9 mouse cellular contexts compared by ENCODE assay signal in genomic region chr2:122764526-122764925, GRCm38 (mm10). TPM values are rescaled to one million over a fixed set of nuclear protein-coding genes. Genes with fewer than 3 reads are reported as not detected.
DNase-seq lines count a peak whose midpoint lies in the region; ATAC-seq and TF ChIP-seq lines count a peak whose summit lies in the region.
"Had no signal": no experiment of that assay in that cellular context is flagged by ENCODE, and none has a peak within 500 bp of the region (broad histone marks: within the 10 kb centered on the region; RNA-seq: fewer than 3 reads in every experiment).

No protein-coding gene starts in this region.

- ATAC-seq in heart, postnatal 0 days (ENCODE audit: insufficient read depth, low read depth), result no peak
- ATAC-seq in embryonic facial prominence, embryonic 14.5 days (ENCODE audit: low read depth), result no peak
- ATAC-seq in liver, embryonic 15.5 days (ENCODE audit: insufficient read depth), result no peak

- 66% methylated on average over 6 of the region's 6 CpGs for WGBS in heart, postnatal 0 days
- 48% methylated on average over 6 of the region's 6 CpGs for WGBS in embryonic facial prominence, embryonic 14.5 days
- WGBS in liver, embryonic 15.5 days (ENCODE audit: insufficient replicate concordance), result 51% methylated on average over 6 of the region's 6 CpGs

- TF ChIP-seq EP300 in heart, postnatal 0 days (IDR thresholded peaks at IDR 0.05; ENCODE audit: low read depth), result no peak

- peak overlapping the region; percentile 95 for H3K4me2 ChIP-seq in heart, postnatal 0 days (ENCODE audit: low read depth, low read length)
- H3K4me2 ChIP-seq in embryonic facial prominence, embryonic 14.5 days (ENCODE audit: low read depth, low read length), result peak overlapping the region; percentile 87
- H3K4me2 ChIP-seq in liver, embryonic 15.5 days, result peak overlapping the region; percentile 75; the same call in 1 of the 2 replicates

- H3K27me3 ChIP-seq in heart, postnatal 0 days (ENCODE audit: control insufficient read depth, insufficient read depth, low read length), result no peaks in the 10 kb centered on the region
- peaks cover 40% of the 10 kb centered on the region for H3K27me3 ChIP-seq in embryonic facial prominence, embryonic 14.5 days (replicated peaks; ENCODE audit: control insufficient read depth, insufficient read depth, low read length)
- peaks cover 19% of the 10 kb centered on the region; the same call in 1 of the 2 replicates for H3K27me3 ChIP-seq in liver, embryonic 15.5 days

- DNase-seq in heart, postnatal 0 days (ENCODE audit: low spot score), result no peak
- no peak for DNase-seq in heart, postnatal 10 days
- DNase-seq in 3T3-L1 (ENCODE audit: low read depth, low spot score), result peak; percentile 37
- DNase-seq in embryonic facial prominence, embryonic 14.5 days (ENCODE audit: low spot score), result no peak
- no peak for DNase-seq in adrenal gland, postnatal 14 days
- no peak for DNase-seq in urinary bladder, postnatal 25 days (ENCODE audit: low spot score)
- DNase-seq in cerebellum, adult 11 months, result no peak

- no peaks in the 10 kb centered on the region for H3K4me1 ChIP-seq in heart, postnatal 0 days (ENCODE audit: control insufficient read depth, insufficient read depth)
- H3K4me1 ChIP-seq in embryonic facial prominence, embryonic 14.5 days (ENCODE audit: control insufficient read depth, insufficient read depth, low read length), result 0 out of 2 replicates have a peak, but pooled peaks cover 3% of the 10 kb centered on the region
- H3K4me1 ChIP-seq in liver, embryonic 15.5 days (replicated peaks), result peaks cover 13% of the 10 kb centered on the region; the same call in 1 of the 2 replicates

- peak overlapping the region; percentile 60 for H3K4me3 ChIP-seq in heart, postnatal 0 days (ENCODE audit: low read depth, low read length)
- H3K4me3 ChIP-seq in embryonic facial prominence, embryonic 14.5 days (ENCODE audit: low read depth, low read length), result peak overlapping the region; percentile 48; the same call in 1 of the 2 replicates
- H3K4me3 ChIP-seq in liver, embryonic 15.5 days (replicated peaks), result no peak overlapping the region

- H3K36me3 ChIP-seq in heart, postnatal 0 days (replicated peaks; ENCODE audit: control insufficient read depth, insufficient read depth, low read length), result no peaks in the 10 kb centered on the region
- no peaks in the 10 kb centered on the region for H3K36me3 ChIP-seq in embryonic facial prominence, embryonic 14.5 days (ENCODE audit: control insufficient read depth, insufficient read depth, low read length)
- no peaks in the 10 kb centered on the region for H3K36me3 ChIP-seq in liver, embryonic 15.5 days (replicated peaks)
- H3K36me3 ChIP-seq: limb, embryonic 15.5 days had no signal

- H3K27ac ChIP-seq in heart, postnatal 0 days (ENCODE audit: low read depth), result no peak overlapping the region
- H3K27ac ChIP-seq in embryonic facial prominence, embryonic 14.5 days (replicated peaks; ENCODE audit: low read depth, low read length), result no peak overlapping the region
- no peak overlapping the region for H3K27ac ChIP-seq in liver, embryonic 15.5 days (replicated peaks)
- H3K27ac ChIP-seq: limb, embryonic 15.5 days had no signal

- intact Hi-C loops in heart, postnatal 10 days (cut with DNase I), result loop anchor here (2.0 to 10.0 kb wide), 2 partner anchors 62 to 390 kb away; partner anchors contain the start of gene Slc30a4

- TF ChIP-seq CTCF in heart, postnatal 0 days (IDR thresholded peaks at IDR 0.05; ENCODE audit: low read depth), result no peak

- H3K9ac ChIP-seq in heart, postnatal 0 days (replicated peaks; ENCODE audit: low read depth, low read length), result no peak overlapping the region
- H3K9ac ChIP-seq in embryonic facial prominence, embryonic 14.5 days (ENCODE audit: low read depth, low read length), result no peak overlapping the region
- H3K9ac ChIP-seq in liver, embryonic 15.5 days, result no peak overlapping the region

- no peaks in the 10 kb centered on the region for H3K9me3 ChIP-seq in heart, postnatal 0 days (replicated peaks; ENCODE audit: control insufficient read depth, low read length)
- no peaks in the 10 kb centered on the region for H3K9me3 ChIP-seq in embryonic facial prominence, embryonic 14.5 days (ENCODE audit: control insufficient read depth, low read length)
- no peaks in the 10 kb centered on the region for H3K9me3 ChIP-seq in liver, embryonic 15.5 days (replicated peaks)
- H3K9me3 ChIP-seq: limb, embryonic 15.5 days had no signal

RNA-seq across cellular contexts. Expression of gene Sqor, which starts 0.5 kb away (rescaled TPM):
- total RNA-seq in heart, postnatal 0 days (2014; rRNA removed; ENCODE audit: low replicate concordance), result 8.1 and 11.4 TPM in 2 replicates
- 8.0 and 8.9 TPM in 2 replicates for polyA plus RNA-seq in heart, postnatal 0 days (2015; fragmentation: Nextera tagmentation; extraction: Ambion mirVana)
- total RNA-seq in heart, postnatal 10 days (2021), result 10 to 100 TPM; 22.2 to 22.8 TPM
- 7.9 and 8.5 TPM in 2 replicates for polyA plus RNA-seq in embryonic facial prominence, embryonic 14.5 days (2014; fragmentation: Nextera tagmentation; extraction: Ambion mirVana)
- 7.3 and 9.1 TPM in 2 replicates for polyA plus RNA-seq in liver, embryonic 15.5 days (2015; fragmentation: Nextera tagmentation; extraction: Ambion mirVana)
- 62.9 and 74.3 TPM in 2 replicates for total RNA-seq in adrenal gland, postnatal 14 days (2021)

RNA-seq across cellular contexts. Expression of gene Bloc1s6, which starts 26.2 kb away (rescaled TPM):
- total RNA-seq in heart, postnatal 0 days (2014; rRNA removed; ENCODE audit: low replicate concordance), result 16.5 and 34.6 TPM in 2 replicates
- 27.5 and 28.6 TPM in 2 replicates for polyA plus RNA-seq in heart, postnatal 0 days (2015; fragmentation: Nextera tagmentation; extraction: Ambion mirVana)
- total RNA-seq in heart, postnatal 10 days (2021), result 10 to 100 TPM; 16.4 to 22.7 TPM
- 41.5 and 44.8 TPM in 2 replicates for polyA plus RNA-seq in embryonic facial prominence, embryonic 14.5 days (2014; fragmentation: Nextera tagmentation; extraction: Ambion mirVana)
- 15.4 and 17.0 TPM in 2 replicates for polyA plus RNA-seq in liver, embryonic 15.5 days (2015; fragmentation: Nextera tagmentation; extraction: Ambion mirVana)
- total RNA-seq in adrenal gland, postnatal 14 days (2021), result 21.7 and 24.8 TPM in 2 replicates
